Mouse (Mus musculus): Measurements from ENCODE around the gene Enpp5.

GRCm38 (mm10) chr17:44136018-44136417 is 57.4 kb downstream of the Enpp5 start:
- no peak for TF ChIP-seq CTCF (IDR thresholded peaks at IDR 0.05; ENCODE audit: low read depth)
- TF ChIP-seq EP300 (IDR thresholded peaks at IDR 0.05; ENCODE audit: low read depth) = no peak
